Mouse (Mus musculus): ENCODE data around the gene Marveld1. TPM values are rescaled to one million over a fixed set of nuclear protein-coding genes. Genes with fewer than 3 reads are reported as not detected.

Marveld1 gene
- polyA plus RNA-seq, 1 experiment from 2014 or later, result 9.2 TPM

DNA sequence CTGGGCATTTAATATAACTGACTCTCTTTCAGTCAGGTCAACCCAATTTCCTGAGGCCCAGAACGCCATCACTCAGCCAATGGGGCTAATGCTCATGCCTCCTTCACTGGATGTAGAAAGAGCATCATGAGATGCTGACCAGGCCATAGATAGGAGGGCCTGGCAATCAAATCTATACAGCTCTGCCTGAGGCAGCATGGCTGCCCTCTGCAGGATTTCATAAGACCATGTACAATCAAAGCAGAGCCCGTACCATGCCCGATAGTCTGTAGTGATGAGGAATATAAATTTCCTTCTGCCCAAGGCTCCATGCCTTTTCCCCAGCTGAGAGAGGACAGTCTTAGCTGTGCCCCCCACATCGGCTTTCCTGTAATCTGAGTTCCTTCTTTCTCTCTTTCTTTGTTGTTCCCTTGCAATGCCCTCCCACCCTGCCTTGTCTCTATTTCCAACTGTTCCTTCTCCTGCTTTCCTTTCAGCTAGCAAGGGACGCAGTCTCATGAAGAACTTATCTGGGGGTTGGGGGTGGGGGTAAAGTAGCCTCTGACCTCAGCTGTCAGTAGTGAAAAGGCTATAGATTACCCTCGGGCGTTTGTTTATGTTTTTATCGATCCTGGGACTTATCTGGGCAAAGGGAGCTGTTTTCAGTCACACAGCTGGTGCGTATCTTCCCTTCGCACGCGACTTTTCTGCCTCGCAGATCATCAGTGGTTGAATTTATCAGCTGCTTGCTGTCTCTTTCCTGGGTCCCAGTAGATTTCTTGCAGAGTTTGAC, 11.2 kb downstream of the Marveld1 start:
- H3K9ac ChIP-seq (ENCODE audit: low read length), result no peak overlapping the region
- 70% methylated on average over 13 of the region's 13 CpGs for WGBS
- no peak overlapping the region for H3K27ac ChIP-seq (ENCODE audit: low read depth, low read length)
- H3K27me3 ChIP-seq (ENCODE audit: control insufficient read depth, insufficient read depth, low read length), result no peaks in the 10 kb centered on the region
- H3K4me2 ChIP-seq (ENCODE audit: low read depth), result no peak overlapping the region
- no peaks in the 10 kb centered on the region for H3K36me3 ChIP-seq (ENCODE audit: control insufficient read depth, insufficient read depth, low read length)
- DNase-seq (ENCODE audit: low spot score) (no peak), ATAC-seq (ENCODE audit: insufficient read depth, low FRiP score, low TSS enrichment) (no peak)
- no peak overlapping the region for H3K4me3 ChIP-seq (ENCODE audit: low read depth, low read length)
- H3K9me3 ChIP-seq (ENCODE audit: control insufficient read depth, low read length), result no peaks in the 10 kb centered on the region
- no peaks in the 10 kb centered on the region for H3K4me1 ChIP-seq (ENCODE audit: control insufficient read depth, insufficient read depth, low read length)

DNA sequence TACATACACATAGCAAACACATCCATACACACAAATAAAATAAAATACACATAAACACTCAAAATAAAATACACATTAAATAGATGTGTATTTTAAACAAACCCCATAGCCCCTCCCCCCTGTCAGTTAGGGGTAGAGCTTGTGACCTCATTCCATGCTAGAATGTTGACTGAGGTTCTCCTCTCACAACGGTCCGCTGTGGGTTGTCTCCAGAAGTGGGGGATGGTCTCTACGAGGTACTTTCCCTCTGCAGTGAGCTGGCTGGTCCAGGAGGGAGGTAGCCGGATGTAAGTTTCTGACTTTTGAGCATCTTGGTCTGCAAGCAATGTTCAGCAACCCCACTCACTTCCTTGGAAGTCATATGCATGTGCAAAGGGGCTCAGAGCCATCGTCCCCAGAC, 16.6 kb downstream of the Marveld1 start, which contains the start of gene Zfyve27:
Zfyve27 (plus strand) TSS at position 188 of the 400 bp plus-strand sequence.
- 69% methylated on average over 5 of the region's 5 CpGs for WGBS
- no peak for DNase-seq (ENCODE audit: low spot score)
- no peaks in the 10 kb centered on the region for H3K9me3 ChIP-seq (ENCODE audit: control insufficient read depth, low read length)
- H3K36me3 ChIP-seq (ENCODE audit: control insufficient read depth, insufficient read depth, low read length), result no peaks in the 10 kb centered on the region
- no peak within 1 kb of the TSS for H3K4me3 ChIP-seq (ENCODE audit: low read depth, low read length)
- no peak within 1 kb of the TSS for H3K4me2 ChIP-seq (ENCODE audit: low read depth)
- ATAC-seq (ENCODE audit: insufficient read depth, low FRiP score, low TSS enrichment), result no peak
- H3K27me3 ChIP-seq (ENCODE audit: control insufficient read depth, insufficient read depth, low read length), result no peaks in the 10 kb centered on the region
- no peak within 1 kb of the TSS for H3K27ac ChIP-seq (ENCODE audit: low read depth, low read length)
- no peaks in the 10 kb centered on the region for H3K4me1 ChIP-seq (ENCODE audit: control insufficient read depth, insufficient read depth, low read length)
- H3K9ac ChIP-seq (ENCODE audit: low read length), result no peak within 1 kb of the TSS

DNA sequence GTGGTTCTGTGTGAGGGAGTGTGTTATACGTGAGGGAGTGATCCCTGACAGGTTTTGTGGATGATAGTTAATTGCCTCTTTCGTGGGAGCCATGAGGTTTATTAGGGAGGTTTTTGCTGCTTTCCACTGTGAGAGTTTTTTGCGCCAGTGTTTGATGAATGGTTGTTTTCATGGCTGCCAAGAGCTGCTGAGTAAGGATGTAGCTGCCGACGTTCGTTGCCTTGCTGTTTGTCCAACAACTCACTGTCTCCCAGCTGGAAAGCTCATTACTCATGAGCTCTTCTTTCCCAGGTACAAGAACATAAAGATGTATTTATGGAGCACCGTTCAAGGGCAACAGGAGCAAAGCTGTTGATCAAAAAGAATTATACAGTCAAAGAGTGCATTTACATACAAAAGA, 17.0 kb downstream of the Marveld1 start:
- H3K27me3 ChIP-seq (ENCODE audit: control insufficient read depth, insufficient read depth, low read length), result no peaks in the 10 kb centered on the region
- H3K4me3 ChIP-seq (ENCODE audit: low read depth, low read length), result no peak overlapping the region
- DNase-seq (ENCODE audit: low spot score) (no peak), ATAC-seq (ENCODE audit: insufficient read depth, low FRiP score, low TSS enrichment) (no peak)
- no peak overlapping the region for H3K27ac ChIP-seq (ENCODE audit: low read depth, low read length)
- H3K36me3 ChIP-seq (ENCODE audit: control insufficient read depth, insufficient read depth, low read length), result no peaks in the 10 kb centered on the region
- WGBS, result 37% methylated on average over 7 of the region's 7 CpGs
- no peak overlapping the region for H3K9ac ChIP-seq (ENCODE audit: low read length)
- H3K9me3 ChIP-seq (ENCODE audit: control insufficient read depth, low read length), result no peaks in the 10 kb centered on the region
- no peaks in the 10 kb centered on the region for H3K4me1 ChIP-seq (ENCODE audit: control insufficient read depth, insufficient read depth, low read length)
- H3K4me2 ChIP-seq (ENCODE audit: low read depth), result no peak overlapping the region

DNA sequence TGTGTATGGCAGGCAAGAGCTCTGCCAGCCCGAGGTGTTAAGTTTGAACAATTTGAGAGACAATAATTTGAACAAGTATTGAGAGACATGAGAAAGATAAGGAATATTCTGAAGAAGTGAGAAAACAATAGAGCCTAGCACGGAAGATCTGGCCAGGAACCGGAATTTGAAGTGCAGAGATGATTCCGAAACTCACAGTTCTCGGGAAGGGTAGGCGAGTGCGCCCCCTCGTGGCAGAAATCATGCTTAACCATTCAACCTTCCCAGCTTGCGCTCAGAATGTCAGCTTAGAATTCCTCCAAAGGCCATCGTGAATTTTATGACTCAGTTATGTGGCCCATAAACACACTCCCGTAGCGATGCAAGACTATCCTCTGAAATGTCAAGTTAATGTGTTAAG, 18.9 kb downstream of the Marveld1 start:
- Histone ChIP-seq H3K4me3 (ENCODE audit: low read depth, low read length) (no peak overlapping the region), H3K4me2 (ENCODE audit: low read depth) (peak overlapping the region; percentile 38), H3K27me3 (ENCODE audit: control insufficient read depth, insufficient read depth, low read length) (no peaks in the 10 kb centered on the region), H3K9ac (ENCODE audit: low read length) (0 out of 2 replicates have a peak overlapping the region, but pooled peaks have one; percentile 10), H3K9me3 (ENCODE audit: control insufficient read depth, low read length) (no peaks in the 10 kb centered on the region), H3K27ac (ENCODE audit: low read depth, low read length) (no peak overlapping the region), H3K4me1 (ENCODE audit: control insufficient read depth, insufficient read depth, low read length) (peaks cover 2% of the 10 kb centered on the region; the same call in 1 of the 2 replicates), H3K36me3 (ENCODE audit: control insufficient read depth, insufficient read depth, low read length) (no peaks in the 10 kb centered on the region)
- no peak for ATAC-seq (ENCODE audit: insufficient read depth, low FRiP score, low TSS enrichment)
- peak; percentile 85 for DNase-seq (ENCODE audit: low spot score)
- WGBS, result 3% methylated on average over 12 of the region's 12 CpGs

DNA sequence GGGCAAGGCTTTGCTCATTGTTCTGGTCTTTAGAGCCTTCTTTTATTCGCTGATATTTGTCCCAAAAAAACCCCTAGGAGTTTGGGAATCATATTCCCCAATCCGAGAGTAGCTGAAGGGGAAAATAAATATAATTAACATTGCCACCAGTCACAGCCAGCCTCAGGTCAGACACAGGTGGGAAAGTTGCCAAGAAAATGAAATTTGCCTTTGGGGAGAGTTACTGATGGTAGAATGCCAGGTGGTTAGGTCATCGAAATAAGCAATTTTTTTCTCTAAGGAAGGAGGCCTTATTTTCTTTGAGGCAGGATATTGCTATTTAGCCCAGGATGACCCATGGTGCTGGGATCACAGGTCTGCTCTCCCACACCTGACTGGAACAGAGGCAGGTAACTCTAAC, 19.6 kb downstream of the Marveld1 start:
- 58% methylated on average over 3 of the region's 3 CpGs for WGBS
- DNase-seq (ENCODE audit: low spot score) (no peak), ATAC-seq (ENCODE audit: insufficient read depth, low FRiP score, low TSS enrichment) (no peak)
- H3K4me3 ChIP-seq (ENCODE audit: low read depth, low read length), result no peak overlapping the region
- H3K9ac ChIP-seq (ENCODE audit: low read length), result no peak overlapping the region
- no peaks in the 10 kb centered on the region for H3K27me3 ChIP-seq (ENCODE audit: control insufficient read depth, insufficient read depth, low read length)
- peaks cover 7% of the 10 kb centered on the region; the same call in 1 of the 2 replicates for H3K4me1 ChIP-seq (ENCODE audit: control insufficient read depth, insufficient read depth, low read length)
- H3K4me2 ChIP-seq (ENCODE audit: low read depth), result no peak overlapping the region
- no peaks in the 10 kb centered on the region for H3K9me3 ChIP-seq (ENCODE audit: control insufficient read depth, low read length)
- H3K36me3 ChIP-seq (ENCODE audit: control insufficient read depth, insufficient read depth, low read length), result no peaks in the 10 kb centered on the region
- H3K27ac ChIP-seq (ENCODE audit: low read depth, low read length), result no peak overlapping the region

DNA sequence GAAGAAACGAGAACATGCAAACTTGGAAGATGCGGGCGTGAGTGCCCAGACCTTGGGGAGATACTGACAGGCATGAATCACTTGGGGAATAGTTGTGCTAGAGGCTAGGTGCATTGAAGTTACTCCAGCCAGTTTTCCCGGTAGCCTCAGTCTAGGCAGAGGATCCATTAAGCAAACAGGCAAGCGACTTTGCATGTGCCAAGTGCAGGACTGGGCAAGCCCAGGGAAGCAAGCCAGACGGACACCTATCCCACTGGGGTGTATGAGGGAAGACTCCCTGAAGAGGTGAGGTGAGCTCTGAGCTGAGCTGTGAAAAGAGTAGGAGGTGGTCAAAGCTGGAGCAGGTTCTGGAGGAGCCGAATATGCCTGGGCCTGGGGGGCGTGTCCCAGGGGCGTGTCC, 20.3 kb downstream of the Marveld1 start:
- DNase-seq (ENCODE audit: low spot score) (no peak), ATAC-seq (ENCODE audit: insufficient read depth, low FRiP score, low TSS enrichment) (no peak)
- H3K9me3 ChIP-seq (ENCODE audit: control insufficient read depth, low read length), result no peaks in the 10 kb centered on the region
- H3K4me3 ChIP-seq (ENCODE audit: low read depth, low read length), result no peak overlapping the region
- no peak overlapping the region for H3K27ac ChIP-seq (ENCODE audit: low read depth, low read length)
- no peaks in the 10 kb centered on the region for H3K36me3 ChIP-seq (ENCODE audit: control insufficient read depth, insufficient read depth, low read length)
- 63% methylated on average over 9 of the region's 9 CpGs for WGBS
- no peak overlapping the region for H3K4me2 ChIP-seq (ENCODE audit: low read depth)
- no peaks in the 10 kb centered on the region for H3K27me3 ChIP-seq (ENCODE audit: control insufficient read depth, insufficient read depth, low read length)
- no peak overlapping the region for H3K9ac ChIP-seq (ENCODE audit: low read length)
- peaks cover 7% of the 10 kb centered on the region; the same call in 1 of the 2 replicates for H3K4me1 ChIP-seq (ENCODE audit: control insufficient read depth, insufficient read depth, low read length)

DNA sequence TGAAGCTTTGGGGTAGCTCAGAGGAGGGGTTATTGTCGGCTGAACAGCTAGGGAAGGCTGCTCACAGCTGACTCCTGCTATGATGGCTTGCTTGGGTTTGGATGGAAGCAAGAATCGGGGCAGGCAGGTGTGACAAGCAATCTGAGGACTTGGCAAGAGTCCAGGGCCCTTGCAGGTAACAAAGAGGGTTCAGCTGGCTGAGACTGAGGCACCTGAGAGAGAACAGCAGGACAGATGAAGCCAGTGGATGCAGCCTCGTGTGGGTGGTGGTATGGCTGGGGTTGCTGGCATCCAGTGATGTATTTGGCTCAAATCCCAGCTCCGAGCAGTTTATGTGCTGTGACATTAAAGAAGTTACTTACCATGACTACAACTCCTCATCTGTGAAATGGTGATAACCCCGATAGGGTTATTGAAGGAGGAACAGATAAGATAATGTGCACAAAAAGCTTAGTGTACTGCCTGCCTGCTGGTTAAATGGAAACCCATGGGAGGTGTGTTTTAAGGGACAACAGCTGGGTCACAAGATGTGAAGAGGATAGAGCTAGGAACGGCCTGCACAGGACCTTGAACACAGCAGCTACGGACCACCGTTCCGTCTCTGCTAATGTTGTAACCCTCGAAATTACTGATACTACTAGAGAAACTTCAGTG, 22.2 kb downstream of the Marveld1 start:
- H3K9me3 ChIP-seq (ENCODE audit: control insufficient read depth, low read length), result no peaks in the 10 kb centered on the region
- no peak overlapping the region for H3K4me3 ChIP-seq (ENCODE audit: low read depth, low read length)
- H3K9ac ChIP-seq (ENCODE audit: low read length), result no peak overlapping the region
- DNase-seq (ENCODE audit: low spot score) (no peak), ATAC-seq (ENCODE audit: insufficient read depth, low FRiP score, low TSS enrichment) (no peak)
- H3K4me1 ChIP-seq (ENCODE audit: control insufficient read depth, insufficient read depth, low read length), result peaks cover 7% of the 10 kb centered on the region; the same call in 1 of the 2 replicates
- H3K4me2 ChIP-seq (ENCODE audit: low read depth), result no peak overlapping the region
- H3K27me3 ChIP-seq (ENCODE audit: control insufficient read depth, insufficient read depth, low read length), result no peaks in the 10 kb centered on the region
- WGBS, result 83% methylated on average over 10 of the region's 10 CpGs
- no peak overlapping the region for H3K27ac ChIP-seq (ENCODE audit: low read depth, low read length)
- H3K36me3 ChIP-seq (ENCODE audit: control insufficient read depth, insufficient read depth, low read length), result no peaks in the 10 kb centered on the region

DNA sequence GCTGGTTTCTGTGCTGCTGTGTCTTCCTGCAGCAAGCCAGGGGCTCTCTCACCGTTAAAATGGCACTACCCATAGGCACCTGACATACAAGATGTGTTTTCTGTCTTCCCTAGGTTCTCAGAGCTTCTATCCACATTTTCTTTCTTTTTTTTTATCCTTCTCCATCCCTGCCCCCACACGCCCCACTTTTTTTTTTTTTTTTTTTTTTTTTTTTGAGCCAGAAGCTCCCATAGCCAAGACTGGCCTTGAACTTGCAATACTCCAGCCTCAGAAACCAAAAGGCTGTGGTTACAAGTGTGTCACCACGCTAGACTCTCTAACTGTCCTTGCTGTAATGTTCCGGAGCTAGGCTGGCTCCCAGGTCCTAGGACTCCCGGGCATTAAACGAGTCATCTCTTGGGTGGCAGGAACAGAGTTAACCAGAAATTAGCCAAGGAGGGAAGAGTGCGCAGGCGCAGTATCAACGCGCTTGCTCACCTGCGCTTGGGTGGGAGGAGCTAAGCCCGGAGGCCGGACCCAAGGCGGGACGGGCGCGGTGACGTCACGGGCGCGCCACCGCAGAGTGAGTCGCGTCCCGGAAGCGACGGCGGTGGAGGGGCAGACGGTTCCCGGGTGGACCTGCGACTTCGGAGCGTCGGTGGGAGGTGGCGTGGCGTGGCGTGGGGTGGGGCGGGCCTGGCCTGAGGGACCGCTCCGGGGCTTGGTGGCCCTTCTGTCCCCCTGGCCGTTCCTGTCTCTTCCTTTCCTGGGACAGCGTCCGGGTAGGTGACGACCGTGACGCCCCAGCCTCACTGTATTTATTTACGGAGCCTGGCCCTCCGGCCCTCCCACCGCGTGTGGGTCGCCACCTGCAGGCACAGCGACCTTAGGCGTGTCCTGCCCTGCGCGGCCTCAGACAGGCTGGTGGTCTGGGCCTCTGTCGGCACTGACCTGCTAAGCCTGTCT, 23.1 kb downstream of the Marveld1 start:
- 2% methylated on average over 55 of the region's 56 CpGs for WGBS
- peak; percentile 88 for ATAC-seq (ENCODE audit: insufficient read depth, low FRiP score, low TSS enrichment)
- Histone ChIP-seq H3K27ac (ENCODE audit: low read depth, low read length) (no peak overlapping the region), H3K4me1 (ENCODE audit: control insufficient read depth, insufficient read depth, low read length) (peaks cover 7% of the 10 kb centered on the region; the same call in 1 of the 2 replicates), H3K4me3 (ENCODE audit: low read depth, low read length) (peak overlapping the region; percentile 75), H3K36me3 (ENCODE audit: control insufficient read depth, insufficient read depth, low read length) (no peaks in the 10 kb centered on the region), H3K9ac (ENCODE audit: low read length) (peak overlapping the region; percentile 76), H3K27me3 (ENCODE audit: control insufficient read depth, insufficient read depth, low read length) (no peaks in the 10 kb centered on the region), H3K4me2 (ENCODE audit: low read depth) (peak overlapping the region; percentile 78), H3K9me3 (ENCODE audit: control insufficient read depth, low read length) (no peaks in the 10 kb centered on the region)
- DNase-seq (ENCODE audit: low spot score), result peak; percentile 95
